Mouse (Mus musculus): ENCODE measurements around the gene Rnf11. TPM values are rescaled to one million over a fixed set of nuclear protein-coding genes. Genes with fewer than 3 reads are reported as not detected.

Rnf11 gene
- polyA plus RNA-seq, 1 experiment from 2014 or later = 40.0 TPM

GRCm38 (mm10) chr4:109477454-109477853 lies 7.1 kb downstream of the Rnf11 start:
- 90% methylated on average over 3 of the region's 3 CpGs for WGBS
- Histone ChIP-seq H3K9ac (ENCODE audit: low read length) (no peak overlapping the region), H3K4me2 (ENCODE audit: low read length) (no peak overlapping the region), H3K27me3 (replicated peaks; ENCODE audit: control insufficient read depth, insufficient read depth, low read length) (no peaks in the 10 kb centered on the region), H3K27ac (ENCODE audit: low read depth) (no peak overlapping the region), H3K36me3 (ENCODE audit: control insufficient read depth, insufficient read depth, low read length) (peaks cover 3% of the 10 kb centered on the region; the same call in 1 of the 2 replicates), H3K9me3 (ENCODE audit: control insufficient read depth, low read length) (no peaks in the 10 kb centered on the region), H3K4me1 (replicated peaks; ENCODE audit: control insufficient read depth, insufficient read depth, low read length) (peaks cover 6% of the 10 kb centered on the region; the same call in 1 of the 2 replicates), H3K4me3 (ENCODE audit: low read depth, low read length) (no peak overlapping the region)
- no peak for DNase-seq (ENCODE audit: low spot score)
- no peak for ATAC-seq (replicated peaks; ENCODE audit: low FRiP score, low TSS enrichment, low read depth)

- H3K27me3 ChIP-seq (replicated peaks; ENCODE audit: control insufficient read depth, insufficient read depth, low read length) = no peaks in the 10 kb centered on the region
- DNase-seq (ENCODE audit: low spot score) (peak; percentile 95), ATAC-seq (replicated peaks; ENCODE audit: low FRiP score, low TSS enrichment, low read depth) (peak; percentile 100)
- peak overlapping the region; percentile 91 for H3K4me3 ChIP-seq (ENCODE audit: low read depth, low read length)
- no peaks in the 10 kb centered on the region for H3K9me3 ChIP-seq (ENCODE audit: control insufficient read depth, low read length)
- peaks cover 6% of the 10 kb centered on the region; the same call in 1 of the 2 replicates for H3K36me3 ChIP-seq (ENCODE audit: control insufficient read depth, insufficient read depth, low read length)
- peak overlapping the region; percentile 90 for H3K27ac ChIP-seq (ENCODE audit: low read depth)
- H3K9ac ChIP-seq (ENCODE audit: low read length) = peak overlapping the region; percentile 74
- peaks cover 9% of the 10 kb centered on the region; the same call in 1 of the 2 replicates for H3K4me1 ChIP-seq (replicated peaks; ENCODE audit: control insufficient read depth, insufficient read depth, low read length)
- WGBS = 1% methylated on average over 37 of the region's 39 CpGs
- H3K4me2 ChIP-seq (ENCODE audit: low read length) = peak overlapping the region; percentile 92
Observed at GRCm38 (mm10) chr4:109476554-109477014, 7.9 kb downstream of the Rnf11 start.

GRCm38 (mm10) chr4:109475577-109476553 lies 8.7 kb downstream of the Rnf11 start:
- ATAC-seq (replicated peaks; ENCODE audit: low FRiP score, low TSS enrichment, low read depth) = peak; percentile 64

GRCm38 (mm10) chr4:109475078-109475477 lies 9.4 kb downstream of the Rnf11 start:
- Histone ChIP-seq H3K4me1 (replicated peaks; ENCODE audit: control insufficient read depth, insufficient read depth, low read length) (peaks cover 11% of the 10 kb centered on the region; the same call in 1 of the 2 replicates), H3K9ac (ENCODE audit: low read length) (peak overlapping the region; percentile 74), H3K4me3 (ENCODE audit: low read depth, low read length) (peak overlapping the region; percentile 91), H3K36me3 (ENCODE audit: control insufficient read depth, insufficient read depth, low read length) (peaks cover 6% of the 10 kb centered on the region; the same call in 1 of the 2 replicates), H3K27me3 (replicated peaks; ENCODE audit: control insufficient read depth, insufficient read depth, low read length) (no peaks in the 10 kb centered on the region), H3K9me3 (ENCODE audit: control insufficient read depth, low read length) (no peaks in the 10 kb centered on the region), H3K4me2 (ENCODE audit: low read length) (peak overlapping the region; percentile 92), H3K27ac (ENCODE audit: low read depth) (no peak overlapping the region)
- 54% methylated on average over 2 of the region's 2 CpGs for WGBS
- ATAC-seq (replicated peaks; ENCODE audit: low FRiP score, low TSS enrichment, low read depth) (no peak), DNase-seq (ENCODE audit: low spot score) (no peak)

More at GRCm38 (mm10) chr4:109475577-109476553, 8.7 kb downstream of the Rnf11 start:
- DNase-seq (ENCODE audit: low spot score) = peak; percentile 86
- Histone ChIP-seq H3K9ac (ENCODE audit: low read length) (peak overlapping the region; percentile 74), H3K36me3 (ENCODE audit: control insufficient read depth, insufficient read depth, low read length) (peaks cover 6% of the 10 kb centered on the region; the same call in 1 of the 2 replicates), H3K4me1 (replicated peaks; ENCODE audit: control insufficient read depth, insufficient read depth, low read length) (peaks cover 11% of the 10 kb centered on the region; the same call in 1 of the 2 replicates), H3K4me2 (ENCODE audit: low read length) (peak overlapping the region; percentile 92), H3K4me3 (ENCODE audit: low read depth, low read length) (peak overlapping the region; percentile 91), H3K9me3 (ENCODE audit: control insufficient read depth, low read length) (no peaks in the 10 kb centered on the region), H3K27ac (ENCODE audit: low read depth) (peak overlapping the region; percentile 90), H3K27me3 (replicated peaks; ENCODE audit: control insufficient read depth, insufficient read depth, low read length) (no peaks in the 10 kb centered on the region)
- under 1% methylated on average over 36 of the region's 68 CpGs for WGBS

- no peak overlapping the region for H3K9ac ChIP-seq (ENCODE audit: low read length)
- H3K27ac ChIP-seq (ENCODE audit: low read depth) = no peak overlapping the region
- DNase-seq (ENCODE audit: low spot score) (no peak), ATAC-seq (replicated peaks; ENCODE audit: low FRiP score, low TSS enrichment, low read depth) (no peak)
- H3K4me3 ChIP-seq (ENCODE audit: low read depth, low read length) = no peak overlapping the region
- no peak overlapping the region for H3K4me2 ChIP-seq (ENCODE audit: low read length)
- WGBS = 87% methylated on average over 3 of the region's 3 CpGs
- H3K36me3 ChIP-seq (ENCODE audit: control insufficient read depth, insufficient read depth, low read length) = peaks cover 6% of the 10 kb centered on the region; the same call in 1 of the 2 replicates
- no peaks in the 10 kb centered on the region for H3K9me3 ChIP-seq (ENCODE audit: control insufficient read depth, low read length)
- H3K4me1 ChIP-seq (replicated peaks; ENCODE audit: control insufficient read depth, insufficient read depth, low read length) = peaks cover 11% of the 10 kb centered on the region; the same call in 1 of the 2 replicates
- no peaks in the 10 kb centered on the region for H3K27me3 ChIP-seq (replicated peaks; ENCODE audit: control insufficient read depth, insufficient read depth, low read length)
Observed at GRCm38 (mm10) chr4:109472566-109472965, 12.0 kb downstream of the Rnf11 start.

GRCm38 (mm10) chr4:109471606-109472005 lies 12.9 kb downstream of the Rnf11 start:
- ATAC-seq (replicated peaks; ENCODE audit: low FRiP score, low TSS enrichment, low read depth) = no peak
- no peak overlapping the region for H3K27ac ChIP-seq (ENCODE audit: low read depth)
- H3K9me3 ChIP-seq (ENCODE audit: control insufficient read depth, low read length) = no peaks in the 10 kb centered on the region
- H3K4me1 ChIP-seq (replicated peaks; ENCODE audit: control insufficient read depth, insufficient read depth, low read length) = peaks cover 11% of the 10 kb centered on the region; the same call in 1 of the 2 replicates
- H3K36me3 ChIP-seq (ENCODE audit: control insufficient read depth, insufficient read depth, low read length) = peaks cover 6% of the 10 kb centered on the region; the same call in 1 of the 2 replicates
- no peak overlapping the region for H3K9ac ChIP-seq (ENCODE audit: low read length)
- DNase-seq (ENCODE audit: low spot score) = no peak
- H3K4me2 ChIP-seq (ENCODE audit: low read length) = no peak overlapping the region
- no peak overlapping the region for H3K4me3 ChIP-seq (ENCODE audit: low read depth, low read length)
- no peaks in the 10 kb centered on the region for H3K27me3 ChIP-seq (replicated peaks; ENCODE audit: control insufficient read depth, insufficient read depth, low read length)

GRCm38 (mm10) chr4:109467687-109468086 lies 16.8 kb downstream of the Rnf11 start:
- Histone ChIP-seq H3K27me3 (replicated peaks; ENCODE audit: control insufficient read depth, insufficient read depth, low read length) (no peaks in the 10 kb centered on the region), H3K4me2 (ENCODE audit: low read length) (no peak overlapping the region), H3K9me3 (ENCODE audit: control insufficient read depth, low read length) (no peaks in the 10 kb centered on the region), H3K4me3 (ENCODE audit: low read depth, low read length) (no peak overlapping the region), H3K9ac (ENCODE audit: low read length) (no peak overlapping the region), H3K27ac (ENCODE audit: low read depth) (no peak overlapping the region), H3K36me3 (ENCODE audit: control insufficient read depth, insufficient read depth, low read length) (peaks cover 5% of the 10 kb centered on the region; the same call in 1 of the 2 replicates), H3K4me1 (replicated peaks; ENCODE audit: control insufficient read depth, insufficient read depth, low read length) (0 out of 2 replicates have a peak, but pooled peaks cover 5% of the 10 kb centered on the region)
- ATAC-seq (replicated peaks; ENCODE audit: low FRiP score, low TSS enrichment, low read depth) (no peak), DNase-seq (ENCODE audit: low spot score) (no peak)

GRCm38 (mm10) chr4:109463892-109464291 lies 20.6 kb downstream of the Rnf11 start:
- no peak overlapping the region for H3K4me3 ChIP-seq (ENCODE audit: low read depth, low read length)
- H3K4me2 ChIP-seq (ENCODE audit: low read length) = no peak overlapping the region
- H3K4me1 ChIP-seq (replicated peaks; ENCODE audit: control insufficient read depth, insufficient read depth, low read length) = peaks cover 8% of the 10 kb centered on the region
- no peak overlapping the region for H3K27ac ChIP-seq (ENCODE audit: low read depth)
- DNase-seq (ENCODE audit: low spot score) = no peak
- no peaks in the 10 kb centered on the region for H3K36me3 ChIP-seq (ENCODE audit: control insufficient read depth, insufficient read depth, low read length)
- ATAC-seq (replicated peaks; ENCODE audit: low FRiP score, low TSS enrichment, low read depth) = no peak
- no peak overlapping the region for H3K9ac ChIP-seq (ENCODE audit: low read length)
- H3K9me3 ChIP-seq (ENCODE audit: control insufficient read depth, low read length) = no peaks in the 10 kb centered on the region
- H3K27me3 ChIP-seq (replicated peaks; ENCODE audit: control insufficient read depth, insufficient read depth, low read length) = no peaks in the 10 kb centered on the region
